Mouse (Mus musculus) adrenal gland, postnatal 10 days (tissue): ENCODE measurements at regions not wholly inside any gene's neighbourhood (a gene's known extent, or its start where the extent isn't known, plus 50 kb on each side); places are given as distances from the start of the nearest gene placed in this dataset.
A peak's percentile ranks its signal among the peaks of the same experiment; 100 is the strongest.

Experiments
- DNase-seq: peaks from one replicate; pipeline ENCODE4 v3.0.0; 2021; ENCODE audit warnings: mixed read lengths

DNA sequence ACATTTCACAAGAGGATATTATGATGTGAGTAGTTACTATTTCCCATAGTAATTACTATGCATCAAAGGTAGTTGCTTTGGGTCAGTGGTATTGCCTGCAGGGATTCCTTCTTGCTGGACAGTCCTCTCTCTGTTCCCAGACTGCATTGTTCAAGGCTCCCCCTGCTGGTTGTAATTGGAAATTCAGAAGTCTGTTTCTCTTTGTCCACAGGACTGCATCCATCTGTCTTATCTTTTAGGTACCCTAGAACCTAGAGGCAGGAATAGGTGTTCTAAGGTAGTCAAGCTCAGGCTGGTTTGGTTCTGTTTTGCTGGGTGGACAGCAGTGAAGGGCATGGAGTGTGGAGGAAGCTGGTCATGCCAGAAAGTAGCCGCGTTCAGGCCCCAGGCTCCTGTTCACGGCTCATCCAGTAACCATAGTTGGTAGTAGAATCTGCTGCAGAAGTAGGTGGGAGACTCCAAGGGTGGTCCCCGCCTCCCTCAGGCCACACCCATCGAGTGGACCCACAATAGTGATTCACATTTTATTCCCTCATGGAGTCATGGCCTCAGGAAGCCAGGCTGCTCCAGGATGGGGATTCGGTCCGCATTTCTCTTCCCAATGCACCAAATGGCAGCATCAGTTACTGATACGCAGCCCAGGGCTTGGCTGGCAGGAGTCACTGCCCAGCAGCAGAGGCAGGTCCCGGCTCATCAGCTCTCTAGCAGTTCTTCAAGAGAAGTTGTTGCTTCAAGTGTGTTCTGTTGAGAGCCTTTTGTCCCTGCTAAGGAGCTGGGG is 51.7 kb upstream of the Caprin1 start:
- DNase-seq = peak; percentile 81

DNA sequence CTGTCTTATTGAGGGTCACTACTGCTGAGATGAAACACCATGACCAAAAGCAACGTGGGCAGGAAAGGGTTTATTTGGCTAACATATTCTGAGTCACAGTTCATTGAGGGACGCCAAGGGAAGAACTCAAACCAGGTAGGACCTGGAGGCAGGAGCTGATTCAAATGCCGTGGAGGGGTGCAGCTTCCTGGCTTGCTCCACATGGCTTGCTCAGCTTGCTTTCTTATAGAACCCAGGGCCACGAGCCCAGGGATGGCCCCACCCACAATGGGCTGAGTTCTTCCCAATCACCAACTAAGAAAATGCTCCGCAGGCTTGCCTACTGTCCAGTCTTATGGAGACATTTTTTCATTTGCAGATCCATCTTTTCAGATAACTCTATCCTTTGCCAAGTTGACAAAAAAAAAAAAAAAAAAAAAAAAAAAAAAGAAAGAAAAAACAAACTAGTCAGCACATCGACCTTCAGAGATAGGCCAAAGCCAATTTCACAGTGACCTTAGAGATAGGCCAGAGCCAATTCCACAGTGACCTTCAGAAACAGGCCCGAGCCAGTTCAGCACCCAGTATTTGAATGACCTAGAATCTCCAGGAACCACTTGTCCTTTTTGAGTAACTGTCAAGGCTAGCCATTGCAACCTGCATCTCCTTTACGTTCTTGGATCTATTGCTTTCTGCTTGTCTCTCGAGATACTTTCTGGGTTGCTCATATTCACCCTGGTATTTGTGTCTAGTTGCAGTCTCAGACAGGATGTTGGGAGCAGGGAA is 52.5 kb upstream of the Caprin1 start:
- DNase-seq = peak; percentile 75

DNA sequence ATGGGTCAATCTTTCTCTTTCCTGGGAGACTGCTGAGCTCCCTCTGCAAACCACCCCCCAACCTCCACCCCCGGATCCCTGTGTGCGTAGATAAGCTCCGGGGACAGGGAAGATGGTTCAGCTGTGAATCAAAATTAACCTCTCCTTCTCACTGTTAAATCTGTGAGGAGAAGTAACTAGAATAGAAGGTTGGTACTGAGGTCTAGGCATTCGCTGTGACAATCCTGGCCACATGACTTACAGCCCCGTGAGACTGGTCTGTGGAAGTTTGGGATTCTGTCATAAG is 53.0 kb upstream of the Caprin1 start:
- peak; percentile 41 for DNase-seq

GRCm38 (mm10) chr2:103851171-103851570 is 53.7 kb upstream of the Caprin1 start:
- peak; percentile 74 for DNase-seq

GRCm38 (mm10) chr2:103861226-103861625 is 63.8 kb upstream of the Caprin1 start:
- no peak for DNase-seq

- DNase-seq = no peak
Observed at GRCm38 (mm10) chr2:103864254-103864653, 66.8 kb upstream of the Caprin1 start.

DNA sequence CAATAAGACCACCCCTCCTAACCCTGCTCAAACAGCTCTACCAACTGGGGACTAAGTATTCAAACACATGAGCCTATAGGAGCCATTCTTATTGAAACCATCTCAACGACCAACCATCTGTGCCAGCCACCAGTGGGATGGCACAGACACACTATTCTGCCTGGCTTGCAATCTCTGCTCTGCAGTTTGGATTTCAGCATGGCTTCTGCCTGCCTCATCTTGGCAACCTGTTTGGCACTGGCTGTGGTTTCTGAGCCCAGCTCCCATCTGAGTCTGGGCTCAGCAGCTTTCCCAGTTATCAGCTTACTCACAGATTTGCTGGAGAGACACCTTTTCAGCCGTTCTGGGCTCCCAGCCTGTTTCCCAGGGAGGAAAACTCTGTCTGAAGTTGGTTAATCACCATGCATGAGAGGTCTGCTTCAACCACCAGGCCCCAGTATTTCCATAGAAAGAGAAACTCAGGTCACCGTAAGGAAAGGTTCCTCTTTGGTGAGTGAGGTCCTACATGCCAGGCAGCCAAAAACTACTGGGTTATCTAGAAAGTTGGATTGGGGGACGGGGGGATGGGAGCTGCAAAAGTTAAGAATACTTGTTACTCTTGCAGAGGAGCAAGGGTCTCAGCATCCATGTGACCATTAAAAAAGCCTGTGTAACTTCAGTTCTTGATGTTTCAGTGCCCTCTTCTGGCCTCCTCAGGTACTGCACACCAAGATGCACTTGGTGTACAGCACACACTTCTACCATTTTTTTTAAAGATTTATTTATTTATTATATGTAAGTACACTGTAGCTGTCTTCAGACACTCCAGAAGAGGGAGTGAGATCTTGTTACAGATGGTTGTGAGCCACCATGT is 68.1 kb upstream of the Caprin1 start:
- DNase-seq = peak; percentile 77

- DNase-seq = no peak
Observed at GRCm38 (mm10) chr2:103867241-103867957, 70.0 kb upstream of the Caprin1 start.

- no peak for DNase-seq
Observed at GRCm38 (mm10) chr2:103867958-103868330, 70.5 kb upstream of the Caprin1 start.

DNA sequence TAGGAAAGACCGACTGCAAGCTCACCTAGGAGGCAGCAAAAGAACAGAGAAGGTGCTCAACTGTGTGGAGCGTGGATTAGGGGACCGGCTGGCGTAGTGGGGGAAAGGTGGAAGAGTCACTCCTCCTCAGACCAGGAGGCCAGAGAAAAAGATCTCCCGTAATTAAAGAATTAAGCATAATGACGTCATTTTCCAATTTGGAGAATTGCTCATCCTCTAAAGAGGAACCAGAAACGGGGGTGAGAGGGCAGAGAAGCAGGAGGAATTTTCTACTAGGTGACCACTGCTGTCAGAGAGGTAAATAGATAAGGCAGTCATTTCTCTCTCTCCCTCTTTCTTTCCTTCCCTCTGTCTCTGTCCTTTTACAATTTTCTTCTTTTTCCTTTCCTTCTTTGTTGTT is 71.2 kb upstream of the Caprin1 start:
- DNase-seq = no peak

DNA sequence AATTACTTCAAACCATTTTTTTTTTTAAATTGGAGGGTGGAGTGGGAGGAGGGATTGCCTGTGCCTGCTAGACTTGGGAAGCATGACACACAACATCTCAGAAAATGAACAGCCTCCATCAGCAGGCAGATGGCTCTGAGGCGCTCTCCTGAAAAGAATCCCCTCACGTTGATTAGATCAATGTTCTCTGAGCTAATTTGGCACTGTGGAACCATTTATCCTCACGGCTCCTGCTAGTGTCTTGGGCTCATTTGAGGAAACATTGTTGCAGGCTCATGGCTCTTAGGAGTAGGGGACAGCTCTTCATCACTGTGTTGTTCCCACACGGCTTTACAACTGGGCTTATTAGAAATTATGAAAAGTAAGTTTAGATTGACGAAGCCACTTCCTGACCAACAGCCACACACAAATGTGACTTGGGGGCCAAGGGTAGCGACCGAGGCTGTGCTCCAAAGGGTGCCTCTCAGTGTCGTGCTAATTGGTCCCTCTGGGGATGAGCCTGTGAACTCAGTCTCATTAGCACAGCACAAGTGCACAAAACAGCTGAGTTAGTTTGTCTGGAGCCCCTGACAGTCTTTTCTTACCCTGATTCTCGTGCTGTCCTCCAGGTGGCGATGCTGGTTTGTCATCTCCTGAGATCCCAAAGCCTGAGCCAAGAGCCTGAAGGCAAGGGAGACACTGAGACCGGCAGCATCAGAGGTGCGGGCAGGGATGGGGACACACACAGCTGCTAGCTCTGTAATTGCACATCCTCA is 74.2 kb upstream of the Caprin1 start:
- DNase-seq = peak; percentile 83

DNA sequence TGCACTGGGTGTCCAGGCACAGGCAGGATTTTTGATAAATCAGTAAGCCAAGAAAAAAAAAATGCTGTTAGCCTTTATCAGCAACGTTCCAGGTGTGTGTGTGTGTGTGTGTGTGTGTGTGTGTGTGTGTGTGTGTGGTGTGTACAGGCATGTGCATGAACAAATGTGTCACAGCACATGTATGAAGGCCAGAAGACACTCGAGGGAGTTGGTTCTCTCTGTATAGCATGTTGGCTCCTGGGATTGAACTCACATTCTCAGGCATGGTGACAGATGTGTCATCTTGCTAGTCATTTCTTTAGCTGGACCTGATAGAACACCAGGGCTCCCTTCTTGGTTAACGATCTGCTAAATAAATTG is 74.8 kb upstream of the Caprin1 start:
- no peak for DNase-seq

DNA sequence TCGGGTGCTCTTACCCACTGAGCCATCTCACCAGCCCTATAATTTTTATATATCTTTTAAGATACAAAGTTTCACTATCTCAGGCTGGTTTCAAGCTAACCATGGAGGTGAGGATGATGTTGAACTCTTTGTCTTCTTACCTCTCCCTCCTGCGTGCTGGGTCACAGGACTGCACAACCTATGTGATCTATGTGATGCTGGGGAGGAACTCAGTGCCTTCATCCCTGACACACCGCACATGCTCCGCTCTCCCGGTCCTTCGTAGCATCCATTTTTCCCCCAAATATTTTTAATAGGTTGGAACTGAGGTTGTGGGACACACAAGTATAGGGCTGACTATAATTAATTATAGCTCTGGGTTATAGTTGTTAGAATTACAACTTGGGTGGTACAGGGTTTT is 75.9 kb upstream of the Caprin1 start:
- DNase-seq = no peak

- no peak for DNase-seq
Observed at GRCm38 (mm10) chr2:103874466-103874865, 77.0 kb upstream of the Caprin1 start.

GRCm38 (mm10) chr2:103875754-103876153 is 78.3 kb upstream of the Caprin1 start:
- DNase-seq = no peak

GRCm38 (mm10) chr2:103876236-103876635 is 78.8 kb upstream of the Caprin1 start:
- no peak for DNase-seq

- DNase-seq = peak; percentile 28
Observed at GRCm38 (mm10) chr2:103881026-103881763, 76.6 kb upstream of the Lmo2 start.

GRCm38 (mm10) chr2:103884926-103885325 is 72.9 kb upstream of the Lmo2 start:
- no peak for DNase-seq

DNA sequence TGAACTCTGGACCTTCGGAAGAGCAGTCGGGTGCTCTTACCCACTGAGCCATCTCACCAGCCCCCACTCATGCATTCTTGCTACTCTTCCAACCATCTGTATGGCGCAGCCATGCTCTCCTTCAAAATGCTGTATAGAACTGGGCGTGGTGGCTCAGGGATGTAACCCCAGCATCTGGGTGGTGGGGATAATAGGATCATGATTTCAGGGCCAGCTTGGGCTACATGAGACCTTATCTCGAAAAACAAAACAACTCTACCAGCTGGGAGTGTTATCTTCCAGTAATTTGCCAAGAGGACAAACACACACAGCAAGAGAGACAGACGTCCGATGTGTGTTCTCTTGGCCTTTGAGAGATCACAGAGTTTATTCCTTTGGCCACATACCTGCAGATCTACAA is 69.8 kb upstream of the Lmo2 start:
- DNase-seq = no peak

DNA sequence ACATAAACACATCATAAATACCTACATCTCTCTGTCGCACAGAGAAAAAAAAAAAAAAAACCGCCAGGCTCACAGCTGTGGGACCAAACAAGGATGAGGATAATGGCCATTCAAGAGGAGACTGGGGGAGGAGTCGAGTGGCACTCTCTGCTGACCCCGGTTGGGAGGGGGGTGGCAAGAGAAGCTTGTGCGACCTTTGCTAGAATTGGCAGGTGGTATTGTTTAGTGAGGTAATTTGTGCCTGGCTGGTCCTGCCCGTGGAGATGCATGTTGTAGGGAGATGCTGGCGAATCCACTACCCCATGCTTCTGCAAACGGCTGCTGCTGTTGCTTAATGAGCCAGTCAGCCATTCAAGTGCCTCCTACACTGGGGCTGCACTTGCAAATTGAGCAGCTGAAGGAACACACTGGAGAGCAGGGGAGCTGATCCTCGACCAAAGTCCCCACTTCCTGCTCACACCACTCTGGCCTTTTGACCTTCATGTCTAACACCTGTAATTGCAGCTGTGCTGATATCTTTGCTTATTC is 66.5 kb upstream of the Lmo2 start:
- no peak for DNase-seq
